Mouse (Mus musculus) cerebellum, adult 18-20 months (tissue): ENCODE measurements around the gene Mta3.
A peak's percentile ranks its signal among the peaks of the same experiment; 100 is the strongest.

Experiments
- DNase-seq, 2 experiments: peaks; one replicate each; pipeline ENCODE4 v3.0.0; 2021

Mta3 gene

GRCm38 (mm10) chr17:83706116-83706593 lies at the start of gene Mta3:
Gene Mta3 (plus strand): TSS chr17:83706163.
- peak; percentile 68 to 80 for DNase-seq

- no peak for DNase-seq
Observed at GRCm38 (mm10) chr17:83657375-83657774, 48.6 kb upstream of the Mta3 start.

GRCm38 (mm10) chr17:83658943-83659342 lies 47.0 kb upstream of the Mta3 start:
- DNase-seq: no peak

- no peak for DNase-seq
Observed at GRCm38 (mm10) chr17:83664761-83665160, 41.2 kb upstream of the Mta3 start.

- DNase-seq: no peak
Observed at GRCm38 (mm10) chr17:83666597-83667287, 39.2 kb upstream of the Mta3 start.

GRCm38 (mm10) chr17:83667934-83668690 lies 37.9 kb upstream of the Mta3 start:
- no peak for DNase-seq

- DNase-seq: no peak
Observed at GRCm38 (mm10) chr17:83672685-83673084, 33.3 kb upstream of the Mta3 start.

- no peak for DNase-seq
Observed at GRCm38 (mm10) chr17:83677370-83677769, 28.6 kb upstream of the Mta3 start.

GRCm38 (mm10) chr17:83681977-83682376 lies 24.0 kb upstream of the Mta3 start:
- no peak for DNase-seq

- DNase-seq: no peak
Observed at GRCm38 (mm10) chr17:83684475-83684874, 21.5 kb upstream of the Mta3 start.

GRCm38 (mm10) chr17:83690418-83690817 lies 15.5 kb upstream of the Mta3 start:
- no peak for DNase-seq

GRCm38 (mm10) chr17:83691379-83691778 lies 14.6 kb upstream of the Mta3 start:
- DNase-seq: no peak

GRCm38 (mm10) chr17:83693941-83694340 lies 12.0 kb upstream of the Mta3 start:
- DNase-seq: no peak

GRCm38 (mm10) chr17:83695785-83696184 lies 10.2 kb upstream of the Mta3 start:
- DNase-seq: no peak

- DNase-seq: no peak
Observed at GRCm38 (mm10) chr17:83699062-83699724, 6.8 kb upstream of the Mta3 start.

- DNase-seq: no peak
Observed at GRCm38 (mm10) chr17:83700125-83700524, 5.8 kb upstream of the Mta3 start.

- no peak for DNase-seq
Observed at GRCm38 (mm10) chr17:83704469-83704868, 1.5 kb upstream of the Mta3 start.

- DNase-seq: peak; percentile 56 to 66
Observed at GRCm38 (mm10) chr17:83705352-83706115, 429 bp upstream of the Mta3 start.

- peak; percentile 47 to 60 for DNase-seq
Observed at GRCm38 (mm10) chr17:83706594-83707126, 697 bp downstream of the Mta3 start.

GRCm38 (mm10) chr17:83707372-83707771 lies 1.4 kb downstream of the Mta3 start:
- DNase-seq: no peak

GRCm38 (mm10) chr17:83707846-83708245 lies 1.9 kb downstream of the Mta3 start:
- DNase-seq: no peak

- DNase-seq: no peak
Observed at GRCm38 (mm10) chr17:83708256-83708655, 2.3 kb downstream of the Mta3 start.

GRCm38 (mm10) chr17:83708891-83709290 lies 2.9 kb downstream of the Mta3 start:
- no peak for DNase-seq
